Mouse (Mus musculus): Measurements from ENCODE around the gene Syngr3. TPM values are rescaled to one million over a fixed set of nuclear protein-coding genes. Genes with fewer than 3 reads are reported as not detected.

Syngr3 gene
- total and polyA plus RNA-seq, 3 experiments, result 0.32 to 3.9 (median 0.33) TPM

DNA sequence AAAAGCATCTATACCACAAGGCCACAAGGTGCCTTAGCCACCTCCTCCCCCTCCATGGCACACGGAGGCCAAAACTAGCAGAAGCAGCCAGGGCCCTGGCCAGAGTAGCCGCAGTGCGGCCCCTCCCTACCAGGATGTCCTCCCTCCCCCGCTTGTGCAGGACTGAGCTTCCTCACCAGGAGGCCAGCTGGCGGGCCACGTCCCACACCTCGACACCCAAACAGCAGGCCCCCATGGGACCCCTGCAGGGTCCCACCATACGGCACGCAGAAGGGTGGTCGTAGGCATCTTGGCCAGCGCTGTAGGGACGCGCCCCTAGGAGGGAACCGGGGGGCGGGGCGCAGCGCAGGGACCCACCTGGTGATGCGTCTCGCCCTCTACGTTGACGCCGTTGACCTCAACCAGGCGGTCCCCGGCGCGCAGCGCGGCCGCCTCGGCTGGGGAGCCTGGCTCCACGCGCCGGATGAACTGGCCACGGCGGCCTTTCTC lies 40.1 kb downstream of the Syngr3 start:
- Histone ChIP-seq H3K27ac (ENCODE audit: insufficient read depth, low read depth) (no peak overlapping the region), H3K27me3 (replicated peaks) (peaks cover 28% of the 10 kb centered on the region), H3K79me2 (replicated peaks; ENCODE audit: control insufficient read depth, extremely low read depth, insufficient read depth, poor library complexity, severe bottlenecking) (no peaks in the 10 kb centered on the region), H3K9ac (ENCODE audit: insufficient read depth, low read depth) (peak overlapping the region; percentile 10; the same call in 1 of the 2 replicates), H3K36me3 (replicated peaks in 1 of 2; ENCODE audit: control insufficient read depth in 1 of 2, insufficient read depth in 1 of 2, low read length in 1 of 2) (no peaks in the 10 kb centered on the region), H3K9me3 (replicated peaks; ENCODE audit: low read length) (no peaks in the 10 kb centered on the region), H3K4me1 (ENCODE audit: control insufficient read depth in 1 of 2, insufficient read depth in 2 of 2) (peaks cover 12 to 33% of the 10 kb centered on the region in 2 experiments), H3K4me2 (ENCODE audit: insufficient read depth, low read depth, poor library complexity, severe bottlenecking) (peak overlapping the region; percentile 67), H3K4me3 (replicated peaks in 1 of 3; ENCODE audit: low read depth in 2 of 3, low read length in 2 of 3, poor library complexity in 1 of 3) (peak overlapping the region; percentile 39 to 68 (median 44))
- TF ChIP-seq GABPA (IDR thresholded peaks at IDR 0.05; ENCODE audit: insufficient replicate concordance, low read depth, low read length) (no peak), POLR2A (IDR thresholded peaks at IDR 0.05; ENCODE audit: low read depth, low read length) (no peak), KAT2A (IDR thresholded peaks at IDR 0.05; ENCODE audit: insufficient replicate concordance, low read length) (no peak), JUND (conservative IDR thresholded peaks at IDR 0.05; ENCODE audit: low read depth, low read length) (no peak), USF1 (IDR thresholded peaks at IDR 0.05; ENCODE audit: low read depth, low read length) (no peak), ZMIZ1 (IDR thresholded peaks at IDR 0.05; ENCODE audit: low read depth, low read length) (no peak)
- DNase-seq (ENCODE audit: extremely low read depth), result no peak
- in situ Hi-C loops (cut with MboI; ENCODE audit: low pct_ligation_motif_present, low pct_unique_long_range_greater_than_20kb, low sequenced_read_pairs), result loop anchor here (5.0 kb wide), 1 partner anchor 52 kb away; no protein-coding TSS in a partner anchor
- dilution Hi-C loops (cut with MboI; ENCODE audit: extremely low pct_ligation_motif_present, extremely low pct_unique_long_range_greater_than_20kb, low sequenced_read_pairs), result no loop called here

DNA sequence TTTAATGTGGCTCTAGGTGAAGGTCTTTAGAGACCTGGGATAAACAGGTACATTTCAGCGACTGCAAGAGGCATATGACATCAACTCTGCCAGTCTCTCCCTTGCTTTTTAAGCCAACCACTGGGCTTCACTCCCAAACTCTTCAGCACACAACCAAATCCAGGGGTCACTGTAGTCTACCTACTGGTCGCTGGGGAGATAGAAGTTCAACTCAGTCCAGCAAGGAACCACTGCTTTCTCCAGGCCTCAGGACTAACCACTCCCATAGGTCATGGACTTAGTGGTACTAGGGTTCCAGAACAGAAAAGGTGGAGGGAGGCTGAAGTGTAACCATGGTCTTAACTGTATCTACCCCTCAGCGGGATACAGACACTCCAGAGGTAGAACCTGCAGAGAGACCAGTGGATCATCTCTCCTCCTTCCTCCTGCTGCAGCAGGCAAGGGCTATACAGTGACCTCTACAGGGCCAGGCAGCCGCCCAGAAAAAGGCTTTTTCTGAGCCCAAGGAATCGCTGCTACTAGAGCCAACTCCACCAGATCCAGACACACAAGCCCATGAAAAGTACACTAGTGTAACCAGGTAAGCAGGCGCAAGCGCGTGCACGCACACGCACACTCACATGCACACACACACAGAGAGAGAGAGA lies 40.9 kb downstream of the Syngr3 start:
- dilution Hi-C loops (cut with MboI; ENCODE audit: extremely low pct_ligation_motif_present, extremely low pct_unique_long_range_greater_than_20kb, low sequenced_read_pairs) (no loop called here), in situ Hi-C loops (cut with MboI; ENCODE audit: low pct_ligation_motif_present, low pct_unique_long_range_greater_than_20kb, low sequenced_read_pairs) (no loop called here)
- peaks cover 28% of the 10 kb centered on the region for H3K27me3 ChIP-seq (replicated peaks)
- H3K9me3 ChIP-seq (replicated peaks; ENCODE audit: low read length), result no peaks in the 10 kb centered on the region
- DNase-seq (ENCODE audit: extremely low read depth), result no peak
- peaks cover 12 to 34% of the 10 kb centered on the region in 2 experiments for H3K4me1 ChIP-seq (ENCODE audit: control insufficient read depth in 1 of 2, insufficient read depth in 2 of 2)
- H3K4me3 ChIP-seq (replicated peaks in 1 of 3; ENCODE audit: low read depth in 2 of 3, low read length in 2 of 3, poor library complexity in 1 of 3), result no peak overlapping the region
- H3K27ac ChIP-seq (ENCODE audit: insufficient read depth, low read depth), result no peak overlapping the region
- H3K4me2 ChIP-seq (ENCODE audit: insufficient read depth, low read depth, poor library complexity, severe bottlenecking), result no peak overlapping the region
- no peaks in the 10 kb centered on the region for H3K79me2 ChIP-seq (replicated peaks; ENCODE audit: control insufficient read depth, extremely low read depth, insufficient read depth, poor library complexity, severe bottlenecking)
- H3K36me3 ChIP-seq (replicated peaks in 1 of 2; ENCODE audit: control insufficient read depth in 1 of 2, insufficient read depth in 1 of 2, low read length in 1 of 2), result no peaks in the 10 kb centered on the region
- no peak overlapping the region for H3K9ac ChIP-seq (ENCODE audit: insufficient read depth, low read depth)
- TF ChIP-seq CTCF (conservative IDR thresholded peaks at IDR 0.05 in 1 of 2, IDR thresholded peaks at IDR 0.05 in 1 of 2; ENCODE audit: low read depth in 2 of 2, low read length in 2 of 2), result peak in 1 of 2 experiments; percentile 21; a peak in 1 of 4 replicates
- no peak for TF ChIP-seq MYC (IDR thresholded peaks at IDR 0.05; ENCODE audit: low read depth, low read length)

GRCm38 (mm10) chr17:24647493-24647892 lies 42.3 kb downstream of the Syngr3 start:
- TF ChIP-seq GABPA (IDR thresholded peaks at IDR 0.05; ENCODE audit: insufficient replicate concordance, low read depth, low read length), result no peak
- TF ChIP-seq HCFC1 (IDR thresholded peaks at IDR 0.05; ENCODE audit: low read depth, low read length), result no peak
- no peak for TF ChIP-seq POLR2A (IDR thresholded peaks at IDR 0.05; ENCODE audit: low read depth, low read length)
- TF ChIP-seq RAD21 (IDR thresholded peaks at IDR 0.05; ENCODE audit: low read depth, low read length), result no peak
- TF ChIP-seq NELFE (IDR thresholded peaks at IDR 0.05; ENCODE audit: low read depth, low read length), result no peak
- no peak for TF ChIP-seq SIN3A (IDR thresholded peaks at IDR 0.05; ENCODE audit: low read length)
- no peak for TF ChIP-seq KAT2A (IDR thresholded peaks at IDR 0.05; ENCODE audit: insufficient replicate concordance, low read length)
- no peak for TF ChIP-seq JUND (conservative IDR thresholded peaks at IDR 0.05; ENCODE audit: low read depth, low read length)
- no peak for TF ChIP-seq CHD2 (IDR thresholded peaks at IDR 0.05; ENCODE audit: low read length)
- no peak for TF ChIP-seq SMC3 (IDR thresholded peaks at IDR 0.05; ENCODE audit: low read depth, low read length)
- TF ChIP-seq JUN (IDR thresholded peaks at IDR 0.05; ENCODE audit: insufficient read depth, low read depth, low read length), result no peak
- no peak for TF ChIP-seq POLR2AphosphoS2 (IDR thresholded peaks at IDR 0.05; ENCODE audit: low read depth, low read length)
- in situ Hi-C loops (cut with MboI; ENCODE audit: low pct_ligation_motif_present, low pct_unique_long_range_greater_than_20kb, low sequenced_read_pairs), result no loop called here
- dilution Hi-C loops (cut with MboI; ENCODE audit: extremely low pct_ligation_motif_present, extremely low pct_unique_long_range_greater_than_20kb, low sequenced_read_pairs), result no loop called here
- Histone ChIP-seq H3K9ac (ENCODE audit: insufficient read depth, low read depth) (no peak overlapping the region), H3K4me2 (ENCODE audit: insufficient read depth, low read depth, poor library complexity, severe bottlenecking) (no peak overlapping the region), H3K27ac (ENCODE audit: insufficient read depth, low read depth) (no peak overlapping the region), H3K27me3 (replicated peaks) (peaks cover 28% of the 10 kb centered on the region), H3K79me2 (replicated peaks; ENCODE audit: control insufficient read depth, extremely low read depth, insufficient read depth, poor library complexity, severe bottlenecking) (no peaks in the 10 kb centered on the region), H3K36me3 (replicated peaks in 1 of 2; ENCODE audit: control insufficient read depth in 1 of 2, insufficient read depth in 1 of 2, low read length in 1 of 2) (no peaks in the 10 kb centered on the region), H3K4me3 (replicated peaks in 1 of 3; ENCODE audit: low read depth in 2 of 3, low read length in 2 of 3, poor library complexity in 1 of 3) (no peak overlapping the region), H3K4me1 (ENCODE audit: control insufficient read depth in 1 of 2, insufficient read depth in 2 of 2) (peaks cover 12 to 45% of the 10 kb centered on the region in 2 experiments), H3K9me3 (replicated peaks; ENCODE audit: low read length) (no peaks in the 10 kb centered on the region)
- DNase-seq (ENCODE audit: extremely low read depth), result no peak
